Mouse (Mus musculus) CH12F3 (cell line): Measurements from ENCODE around the gene Zfp454.

Experiments used
- in situ Hi-C: fragments of 300-500 bp; cut with MboI; formaldehyde crosslinking; loops from 2 replicates; pipeline ENCODE4 v1.14.3; 2020; ENCODE audit warnings: low sequenced_read_pairs

Zfp454 gene

DNA sequence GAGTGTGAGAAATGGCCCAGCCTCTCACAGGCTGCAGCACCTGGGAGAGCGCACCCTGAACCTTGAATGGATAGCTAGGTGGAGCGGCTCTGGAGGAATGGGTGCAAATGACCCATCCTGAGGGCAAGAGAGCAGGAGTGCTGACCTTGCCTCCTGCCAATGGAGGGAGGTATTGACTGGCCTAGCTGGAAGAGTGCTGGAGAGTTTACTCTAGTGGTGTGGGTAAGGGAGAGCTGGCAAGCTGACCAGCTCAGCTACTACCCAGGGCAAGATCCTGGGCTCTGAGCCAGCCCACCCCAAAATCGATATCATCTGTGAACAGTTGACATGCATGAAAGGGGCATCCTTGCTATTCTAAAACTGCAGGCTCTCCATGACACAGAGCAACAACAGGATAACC, 41.5 kb downstream of the Zfp454 start:
- in situ Hi-C loops: no loop called here

DNA sequence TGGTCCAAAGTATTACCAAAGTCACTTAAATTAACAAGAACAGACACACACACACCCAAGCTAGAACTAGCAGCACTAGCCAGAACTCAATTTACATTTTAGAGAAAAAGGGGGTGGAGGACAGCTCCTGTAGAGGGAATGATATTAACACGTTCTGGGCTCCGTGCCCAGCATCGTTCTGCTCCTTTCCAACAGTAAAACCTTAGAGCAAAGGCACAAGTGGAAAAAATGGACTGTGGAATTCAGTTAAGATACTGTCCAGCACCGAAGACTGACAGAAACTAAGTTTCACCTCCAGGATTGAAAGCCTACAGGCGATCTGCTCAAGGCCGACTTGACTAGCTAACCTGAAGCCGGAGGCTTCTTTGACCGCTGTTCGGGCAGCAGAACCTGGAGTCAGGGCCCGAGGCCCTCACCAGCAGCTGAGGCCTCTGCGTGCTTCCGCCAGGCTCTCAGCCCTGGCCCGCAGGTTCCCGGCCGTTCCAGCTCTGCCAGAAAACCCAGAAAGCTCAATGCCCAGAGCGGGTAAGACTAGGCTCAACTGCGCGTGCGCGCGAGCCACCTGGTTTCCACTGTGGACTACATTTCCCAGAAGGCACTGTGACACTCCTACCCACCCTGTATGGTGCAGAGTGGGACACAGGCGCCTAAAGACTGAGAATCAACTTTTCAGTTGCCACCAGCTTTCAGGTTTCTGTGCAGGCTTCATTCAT, 46.3 kb downstream of the Zfp454 start, which contains the start of gene Zfp879:
Gene Zfp879, minus strand, starts transcription at position 530 of the 713 bp plus-strand sequence.
- in situ Hi-C loops: no loop called here

DNA sequence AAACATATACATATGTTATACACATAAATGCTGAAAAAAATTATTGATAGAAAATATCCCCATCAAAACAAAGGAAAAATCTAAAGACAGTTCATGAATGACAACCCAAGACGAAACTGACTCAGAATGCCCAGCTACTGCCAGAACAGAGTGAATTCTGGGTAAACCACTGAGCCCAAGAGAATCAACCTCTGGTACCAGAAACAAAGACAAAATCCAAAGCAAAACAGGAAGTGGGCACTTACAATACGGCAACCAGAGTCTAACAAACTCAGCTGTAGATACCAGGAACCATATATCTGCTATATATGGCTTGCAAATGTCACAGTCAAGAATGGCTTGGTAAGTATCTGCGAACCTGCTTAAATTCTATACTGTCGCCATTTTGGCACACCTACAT, 51.7 kb downstream of the Zfp454 start:
- in situ Hi-C loops: no loop called here

DNA sequence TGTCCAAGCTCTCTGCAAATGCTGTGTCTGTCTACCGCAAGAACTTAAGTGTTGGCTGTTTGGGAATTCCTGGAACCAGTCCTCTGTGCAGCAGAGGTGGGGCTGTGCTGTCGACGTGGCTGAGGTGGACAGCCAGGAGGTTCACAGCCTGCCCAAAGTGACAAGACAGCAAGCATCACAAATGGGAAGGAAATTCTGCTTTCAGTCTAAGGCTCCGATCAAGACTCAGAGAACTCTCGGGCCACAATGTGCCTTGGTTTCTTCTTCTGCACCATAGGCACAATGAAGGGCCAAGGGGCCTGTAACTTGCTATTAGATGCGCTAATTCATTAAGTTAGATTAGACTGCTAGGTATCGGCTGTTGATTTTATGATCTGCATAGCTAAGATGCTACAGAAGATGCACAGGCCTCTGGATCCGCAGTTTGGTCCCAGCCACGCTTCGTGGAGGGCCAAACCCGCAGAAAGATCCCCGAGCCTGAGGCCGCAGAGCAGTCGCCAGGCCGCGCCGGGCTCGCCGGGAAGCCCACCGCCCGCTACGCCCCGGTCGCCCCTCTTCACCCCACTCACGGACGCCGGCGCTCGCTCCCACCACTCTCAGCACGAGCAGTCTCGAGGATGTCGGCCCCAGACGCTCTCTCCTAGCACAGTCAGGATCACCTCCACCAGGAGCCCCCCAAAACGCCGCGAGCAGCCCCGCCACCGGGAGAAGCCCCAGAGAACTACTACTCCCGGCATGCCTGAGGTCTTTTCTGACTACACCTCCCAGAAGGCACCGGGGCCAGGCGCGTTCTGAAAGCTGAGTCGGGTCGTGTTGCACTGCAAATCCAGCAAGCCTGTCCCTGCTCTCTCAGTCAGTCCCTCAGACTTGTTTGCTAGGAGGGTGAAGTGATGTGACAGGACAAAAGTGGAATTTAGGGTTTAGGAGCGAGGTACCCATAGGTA, 60.2 kb downstream of the Zfp454 start, which contains the start of gene Zfp354c:
Gene Zfp354c, minus strand, starts transcription at position 715 of the 944 bp plus-strand sequence.
- in situ Hi-C loops: no loop called here

DNA sequence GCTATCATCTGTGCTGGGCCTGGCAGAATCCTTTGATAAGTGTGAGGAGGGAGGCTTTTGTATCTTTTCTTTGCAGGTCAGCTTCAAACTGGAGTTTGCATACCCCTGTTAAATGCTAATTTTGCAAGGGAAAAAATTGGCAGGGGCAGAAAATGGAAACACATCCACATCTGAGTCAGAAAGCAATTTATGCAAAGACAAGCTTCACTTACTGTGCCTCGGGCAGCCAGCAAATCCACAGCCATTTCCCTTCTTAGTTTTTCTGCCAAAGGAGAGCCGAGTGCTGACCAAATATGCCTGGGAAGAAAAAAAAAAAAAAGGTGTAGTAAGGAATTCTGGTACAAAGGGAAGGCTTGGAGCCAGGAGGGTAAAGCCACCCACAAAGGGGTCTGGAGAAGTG, 61.2 kb downstream of the Zfp454 start:
- in situ Hi-C loops: no loop called here
